Mouse (Mus musculus) megakaryocyte, adult 5-6 weeks (primary cell): ENCODE data around the gene Angpt4. TPM values are rescaled to one million over a fixed set of nuclear protein-coding genes. Genes with fewer than 3 reads are reported as not detected.

ENCODE experiments used
- ATAC-seq: 2 replicates; pipeline ENCODE4 v1.8.0; 2016; ENCODE audit warnings: mild to moderate bottlenecking, inconsistent platforms; ENCODE audit not compliant: poor library complexity, severe bottlenecking
- total RNA-seq, 2 experiments: library from RNA; stranded (forward) in 1 of 2; stranded (reverse) in 1 of 2; fragments of 153-499, 151-499 nt in 1 of 2; fragments of 221-1000, 200-1000 nt in 1 of 2; gene quantifications; 2 replicates each; pipeline versions ENCODE4 v1.2.3 to v1.2.4; 2015 to 2017

Angpt4 gene
- total RNA-seq, 2 experiments from 2014 or later, result 0.26 TPM; not detected in 1

GRCm38 (mm10) chr2:151911751-151912150, 741 bp downstream of the Angpt4 start:
- no peak for ATAC-seq

- no peak for ATAC-seq
Measured at GRCm38 (mm10) chr2:151914120-151914519, 3.1 kb downstream of the Angpt4 start.

- ATAC-seq, result no peak
Measured at GRCm38 (mm10) chr2:151915111-151915510, 4.1 kb downstream of the Angpt4 start.

GRCm38 (mm10) chr2:151916061-151916831, 5.2 kb downstream of the Angpt4 start:
- ATAC-seq, result no peak

DNA sequence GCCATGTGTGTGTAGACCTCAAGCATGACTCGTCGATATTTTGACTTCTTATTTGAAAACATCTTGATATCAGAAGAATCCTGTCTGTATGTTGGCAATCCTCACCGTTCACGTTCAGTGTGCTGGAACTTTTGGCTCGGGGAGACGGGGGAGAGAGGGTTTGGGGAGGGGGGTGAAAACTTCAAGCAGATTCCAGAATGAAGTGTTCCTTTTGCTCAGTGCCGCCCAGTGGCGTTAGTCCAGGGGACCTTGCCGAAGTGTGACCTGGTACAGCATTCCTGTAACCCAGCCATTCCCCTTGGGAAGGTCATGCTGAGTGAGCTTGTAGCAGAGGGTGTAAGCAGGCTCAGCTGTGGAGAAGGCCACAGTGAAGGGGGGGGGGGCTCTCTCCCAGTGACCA, 8.1 kb downstream of the Angpt4 start:
- ATAC-seq, result no peak

DNA sequence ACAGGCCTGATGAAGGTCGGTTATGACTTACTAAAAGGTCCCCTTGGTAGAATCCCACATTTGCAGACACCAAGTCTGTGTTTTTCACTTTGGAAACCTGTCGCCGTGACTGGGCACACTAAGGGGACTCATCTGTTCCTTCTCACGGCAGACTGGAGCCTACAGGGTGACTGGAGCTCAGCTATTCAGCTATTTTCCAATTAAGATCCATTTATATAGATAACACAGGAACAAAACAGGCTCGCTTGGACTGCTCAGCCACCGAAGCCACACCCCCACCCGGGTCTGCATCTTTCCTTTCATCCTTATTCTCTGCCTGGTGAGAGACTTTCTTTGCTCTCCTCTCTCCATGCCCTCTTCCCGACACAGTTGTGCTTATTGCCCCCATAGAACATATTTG, 10.1 kb downstream of the Angpt4 start:
- ATAC-seq, result no peak

GRCm38 (mm10) chr2:151921596-151921995, 10.6 kb downstream of the Angpt4 start:
- ATAC-seq, result no peak

DNA sequence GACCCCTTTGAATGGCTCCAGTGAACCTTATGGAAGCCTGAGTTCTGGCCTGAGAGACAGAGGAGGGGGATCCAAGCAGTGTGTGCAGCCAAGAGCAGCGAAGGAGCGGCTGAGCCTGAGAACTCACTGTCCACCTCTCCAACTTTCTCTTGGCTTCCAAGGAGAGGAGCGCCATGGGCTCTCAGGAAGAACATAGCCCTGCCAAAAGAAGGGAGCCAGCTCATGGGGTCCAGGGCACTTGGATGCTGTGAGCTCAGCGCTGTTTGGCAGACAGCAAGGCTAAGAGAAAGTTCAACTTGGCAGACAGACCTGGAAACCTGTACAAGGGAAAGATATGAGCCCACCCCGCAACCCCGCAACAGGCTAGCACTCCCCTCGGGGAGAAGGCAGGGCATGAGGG, 13.3 kb downstream of the Angpt4 start:
- ATAC-seq, result no peak

GRCm38 (mm10) chr2:151925715-151926114, 14.7 kb downstream of the Angpt4 start:
- no peak for ATAC-seq

DNA sequence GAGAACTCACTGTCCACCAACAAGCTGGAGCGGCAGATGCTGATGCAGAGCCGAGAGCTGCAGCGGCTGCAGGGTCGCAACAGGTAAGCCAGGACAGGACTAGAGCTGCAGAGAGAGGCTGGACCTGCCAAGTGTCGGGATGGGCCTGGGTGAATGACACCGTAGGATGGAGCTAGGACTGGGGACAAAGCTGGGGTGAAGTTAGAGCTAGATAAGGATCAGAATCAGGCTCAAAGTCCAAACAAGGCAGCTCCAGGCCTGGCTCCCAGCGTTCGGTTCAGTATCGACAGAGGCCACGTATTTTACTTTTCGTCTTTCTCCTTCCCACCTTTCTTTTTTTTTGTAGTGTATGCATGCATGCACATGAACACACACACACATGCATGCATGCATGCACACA, 16.1 kb downstream of the Angpt4 start:
- ATAC-seq, result no peak

- peak; percentile 90 for ATAC-seq
Measured at GRCm38 (mm10) chr2:151930389-151931074, 19.5 kb downstream of the Angpt4 start.

- ATAC-seq, result no peak
Measured at GRCm38 (mm10) chr2:151937893-151938292, 26.9 kb downstream of the Angpt4 start.

- no peak for ATAC-seq
Measured at GRCm38 (mm10) chr2:151938780-151939200, 27.8 kb downstream of the Angpt4 start.

- no peak for ATAC-seq
Measured at GRCm38 (mm10) chr2:151939651-151940420, 28.8 kb downstream of the Angpt4 start.

GRCm38 (mm10) chr2:151941269-151941668, 30.3 kb downstream of the Angpt4 start:
- peak; percentile 51; the same call in 1 of the 2 replicates for ATAC-seq

GRCm38 (mm10) chr2:151944106-151944505, 33.1 kb downstream of the Angpt4 start:
- ATAC-seq, result 0 out of 2 replicates have a peak, but pooled peaks have one; percentile 24

- ATAC-seq, result no peak
Measured at GRCm38 (mm10) chr2:151947617-151948016, 36.6 kb downstream of the Angpt4 start.

DNA sequence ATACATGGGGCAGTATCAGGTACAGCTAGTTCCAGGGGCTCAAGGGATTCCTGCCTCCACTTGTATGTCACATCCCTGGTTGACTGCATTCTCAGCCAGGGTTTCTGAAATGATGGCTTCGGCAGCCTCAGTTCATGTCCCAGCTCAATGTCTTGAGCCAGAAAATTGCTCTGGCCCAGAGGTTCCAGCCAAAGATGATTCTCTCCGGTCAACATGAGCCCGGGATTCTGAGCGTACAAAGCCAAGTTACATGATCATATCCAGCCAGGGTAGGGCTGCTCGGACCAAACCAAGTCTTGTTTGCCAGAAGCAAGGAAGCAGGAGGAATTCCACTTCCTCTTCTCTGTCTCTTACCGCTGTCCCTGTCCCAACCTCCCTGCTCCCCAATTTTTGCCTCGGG, 37.3 kb downstream of the Angpt4 start:
- no peak for ATAC-seq

GRCm38 (mm10) chr2:151949082-151949774, 38.2 kb downstream of the Angpt4 start:
- no peak for ATAC-seq

GRCm38 (mm10) chr2:151953665-151954064, 42.7 kb downstream of the Angpt4 start:
- no peak for ATAC-seq
